Mouse (Mus musculus): ENCODE measurements around the gene Lrch1. TPM values are rescaled to one million over a fixed set of nuclear protein-coding genes. Genes with fewer than 3 reads are reported as not detected.

Lrch1 gene
- polyA plus RNA-seq, 1 experiment from 2014 or later: 4.2 TPM

DNA sequence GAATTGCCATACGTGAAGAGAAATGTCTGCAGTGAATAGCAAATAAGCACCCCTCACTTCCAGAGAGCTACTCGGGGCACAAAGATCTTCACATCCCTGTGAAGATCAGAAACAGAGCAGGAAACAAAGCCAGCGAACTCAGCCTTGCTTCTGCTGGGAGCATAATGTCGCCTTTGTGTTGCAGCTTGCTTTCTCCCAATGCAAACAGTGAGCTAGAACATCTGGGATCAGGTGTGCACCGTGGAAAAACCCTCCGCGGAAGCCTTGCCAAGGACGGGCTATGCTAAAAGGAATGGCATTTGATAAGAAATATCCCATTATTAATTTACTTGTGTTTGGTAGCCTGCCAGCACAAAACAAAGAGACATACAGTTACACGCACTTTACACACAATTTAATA is 95.8 kb downstream of the Lrch1 start:
- Histone ChIP-seq H3K4me3 (ENCODE audit: low read depth, low read length) (no peak overlapping the region), H3K4me1 (replicated peaks; ENCODE audit: control insufficient read depth, insufficient read depth, low read length) (no peaks in the 10 kb centered on the region), H3K36me3 (ENCODE audit: control insufficient read depth, insufficient read depth) (peaks cover 9% of the 10 kb centered on the region), H3K9me3 (ENCODE audit: control insufficient read depth) (no peaks in the 10 kb centered on the region), H3K4me2 (replicated peaks; ENCODE audit: low read depth) (no peak overlapping the region), H3K9ac (ENCODE audit: low read depth, low read length) (no peak overlapping the region), H3K27me3 (replicated peaks; ENCODE audit: control insufficient read depth, insufficient read depth, low read length) (no peaks in the 10 kb centered on the region), H3K27ac (ENCODE audit: low read depth, low read length) (no peak overlapping the region)
- 48% methylated on average over 9 of the region's 9 CpGs for WGBS
- ATAC-seq: no peak
- TF ChIP-seq CTCF (IDR thresholded peaks at IDR 0.05; ENCODE audit: low read depth): no peak

DNA sequence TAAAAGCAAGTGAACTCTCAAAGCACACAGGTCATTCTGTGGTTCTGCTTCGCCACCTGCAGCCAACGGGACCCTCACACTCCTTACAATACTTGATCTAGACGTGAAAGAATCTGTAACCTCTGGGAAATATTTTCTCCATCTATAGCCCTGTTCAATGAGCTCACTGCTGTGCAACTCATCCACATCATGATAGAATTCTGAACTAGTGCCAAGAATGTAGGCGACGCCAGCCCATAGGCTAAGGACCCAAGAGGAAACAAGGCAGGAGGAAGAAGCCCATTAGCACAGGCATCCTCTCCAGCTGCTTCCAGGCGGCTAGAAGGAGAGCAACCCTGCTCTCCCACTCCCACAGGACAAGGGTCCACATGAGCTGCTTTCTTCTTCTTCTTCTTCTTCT is 98.7 kb downstream of the Lrch1 start:
- Histone ChIP-seq H3K36me3 (ENCODE audit: control insufficient read depth, insufficient read depth) (no peaks in the 10 kb centered on the region), H3K4me2 (replicated peaks; ENCODE audit: low read depth) (no peak overlapping the region), H3K9ac (ENCODE audit: low read depth, low read length) (no peak overlapping the region), H3K27ac (ENCODE audit: low read depth, low read length) (no peak overlapping the region), H3K27me3 (replicated peaks; ENCODE audit: control insufficient read depth, insufficient read depth, low read length) (no peaks in the 10 kb centered on the region), H3K4me1 (replicated peaks; ENCODE audit: control insufficient read depth, insufficient read depth, low read length) (no peaks in the 10 kb centered on the region), H3K9me3 (ENCODE audit: control insufficient read depth) (no peaks in the 10 kb centered on the region), H3K4me3 (ENCODE audit: low read depth, low read length) (no peak overlapping the region)
- no peak for ATAC-seq
- no peak for TF ChIP-seq CTCF (IDR thresholded peaks at IDR 0.05; ENCODE audit: low read depth)
- 58% methylated on average over 6 of the region's 6 CpGs for WGBS

DNA sequence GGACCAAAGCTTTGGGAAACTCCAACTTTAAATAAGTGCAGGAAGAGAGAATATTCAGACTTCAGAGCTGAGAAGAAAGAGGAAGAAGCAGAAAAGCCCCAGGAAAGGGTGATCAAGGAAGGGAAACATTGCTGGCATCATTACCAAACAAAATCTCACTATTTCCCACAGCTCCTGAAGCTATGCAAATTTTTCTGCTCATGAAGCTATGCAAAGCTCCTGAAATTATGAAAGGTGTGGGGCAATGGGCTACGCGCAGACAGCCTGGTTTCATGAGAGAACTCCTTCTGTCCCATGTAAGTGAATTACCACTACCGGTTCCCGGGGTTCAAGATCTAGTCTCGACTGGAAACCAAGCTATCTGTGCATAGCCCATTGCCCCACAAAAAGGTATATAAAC is 99.5 kb downstream of the Lrch1 start:
- Histone ChIP-seq H3K4me2 (replicated peaks; ENCODE audit: low read depth) (no peak overlapping the region), H3K36me3 (ENCODE audit: control insufficient read depth, insufficient read depth) (no peaks in the 10 kb centered on the region), H3K9me3 (ENCODE audit: control insufficient read depth) (no peaks in the 10 kb centered on the region), H3K9ac (ENCODE audit: low read depth, low read length) (no peak overlapping the region), H3K4me3 (ENCODE audit: low read depth, low read length) (no peak overlapping the region), H3K4me1 (replicated peaks; ENCODE audit: control insufficient read depth, insufficient read depth, low read length) (no peaks in the 10 kb centered on the region), H3K27ac (ENCODE audit: low read depth, low read length) (no peak overlapping the region), H3K27me3 (replicated peaks; ENCODE audit: control insufficient read depth, insufficient read depth, low read length) (no peaks in the 10 kb centered on the region)
- no peak for ATAC-seq
- 93% methylated on average over 5 of the region's 5 CpGs for WGBS
- TF ChIP-seq CTCF (IDR thresholded peaks at IDR 0.05; ENCODE audit: low read depth): no peak

DNA sequence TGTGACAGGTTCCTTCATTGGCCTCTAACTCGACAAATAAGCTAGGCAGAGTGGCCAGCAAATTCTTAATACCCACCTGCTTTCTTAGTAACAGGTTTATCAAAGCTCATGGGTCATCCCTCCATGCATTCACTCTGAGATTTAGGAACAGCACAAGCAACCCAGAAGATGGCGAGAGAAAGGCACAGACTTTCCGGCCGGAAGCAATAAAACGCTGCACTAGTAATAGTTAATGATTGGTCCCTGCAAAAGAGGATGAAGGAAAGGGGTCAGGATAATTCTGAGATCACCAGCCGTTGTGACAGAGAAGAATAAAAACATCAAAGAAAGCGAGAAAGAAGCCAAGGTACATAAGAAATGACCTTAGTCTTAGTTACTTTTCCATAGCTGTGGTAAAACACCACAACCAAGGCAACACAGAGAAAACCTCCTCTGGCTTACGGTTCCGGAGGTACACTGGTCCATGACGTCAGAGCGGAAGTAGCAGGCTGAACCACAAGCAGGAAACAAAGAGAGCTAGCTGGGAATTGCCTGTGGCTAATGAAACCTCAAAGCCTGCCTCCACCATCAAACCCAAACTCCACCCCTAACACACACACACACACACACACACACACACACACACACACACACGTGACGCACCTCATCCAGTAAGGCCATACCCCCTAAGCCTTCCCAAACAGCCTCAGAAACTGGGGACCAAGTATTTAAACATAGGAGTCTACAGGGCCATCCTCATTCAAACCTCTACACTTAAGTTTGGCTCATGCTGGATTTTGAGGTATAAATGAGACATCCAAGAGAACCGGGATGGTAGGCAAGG is 100.2 kb downstream of the Lrch1 start:
- Histone ChIP-seq H3K4me3 (ENCODE audit: low read depth, low read length) (no peak overlapping the region), H3K4me1 (replicated peaks; ENCODE audit: control insufficient read depth, insufficient read depth, low read length) (no peaks in the 10 kb centered on the region), H3K4me2 (replicated peaks; ENCODE audit: low read depth) (0 out of 2 replicates have a peak overlapping the region, but pooled peaks have one; percentile 21), H3K27ac (ENCODE audit: low read depth, low read length) (no peak overlapping the region), H3K9me3 (ENCODE audit: control insufficient read depth) (no peaks in the 10 kb centered on the region), H3K27me3 (replicated peaks; ENCODE audit: control insufficient read depth, insufficient read depth, low read length) (no peaks in the 10 kb centered on the region), H3K9ac (ENCODE audit: low read depth, low read length) (no peak overlapping the region), H3K36me3 (ENCODE audit: control insufficient read depth, insufficient read depth) (no peaks in the 10 kb centered on the region)
- TF ChIP-seq CTCF (IDR thresholded peaks at IDR 0.05; ENCODE audit: low read depth): no peak
- ATAC-seq: peak; percentile 53; the same call in 1 of the 2 replicates
- WGBS: 49% methylated on average over 14 of the region's 14 CpGs

DNA sequence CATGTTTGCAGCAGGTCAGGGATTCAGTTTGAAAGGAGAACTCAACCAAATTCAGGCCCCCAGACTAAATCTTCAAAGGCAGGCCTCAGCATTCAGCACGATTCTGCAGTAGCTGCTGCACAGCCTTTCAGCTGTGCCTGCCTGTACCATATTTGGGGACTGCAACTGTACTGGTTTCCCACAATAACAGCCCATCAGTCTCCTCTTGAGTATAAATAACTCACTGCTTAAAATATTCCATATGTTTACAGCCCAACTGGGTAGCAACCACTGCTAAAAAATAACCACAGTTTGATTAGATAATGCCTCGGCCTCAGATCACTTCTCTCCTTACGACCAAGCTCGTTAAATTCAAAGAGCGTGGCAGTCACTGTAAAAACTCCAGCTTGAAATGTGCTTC is 101.0 kb downstream of the Lrch1 start:
- 43% methylated on average over 5 of the region's 5 CpGs for WGBS
- Histone ChIP-seq H3K9me3 (ENCODE audit: control insufficient read depth) (no peaks in the 10 kb centered on the region), H3K9ac (ENCODE audit: low read depth, low read length) (no peak overlapping the region), H3K27ac (ENCODE audit: low read depth, low read length) (no peak overlapping the region), H3K36me3 (ENCODE audit: control insufficient read depth, insufficient read depth) (no peaks in the 10 kb centered on the region), H3K4me1 (replicated peaks; ENCODE audit: control insufficient read depth, insufficient read depth, low read length) (no peaks in the 10 kb centered on the region), H3K4me2 (replicated peaks; ENCODE audit: low read depth) (no peak overlapping the region), H3K27me3 (replicated peaks; ENCODE audit: control insufficient read depth, insufficient read depth, low read length) (no peaks in the 10 kb centered on the region), H3K4me3 (ENCODE audit: low read depth, low read length) (no peak overlapping the region)
- TF ChIP-seq CTCF (IDR thresholded peaks at IDR 0.05; ENCODE audit: low read depth): no peak
- ATAC-seq: no peak

DNA sequence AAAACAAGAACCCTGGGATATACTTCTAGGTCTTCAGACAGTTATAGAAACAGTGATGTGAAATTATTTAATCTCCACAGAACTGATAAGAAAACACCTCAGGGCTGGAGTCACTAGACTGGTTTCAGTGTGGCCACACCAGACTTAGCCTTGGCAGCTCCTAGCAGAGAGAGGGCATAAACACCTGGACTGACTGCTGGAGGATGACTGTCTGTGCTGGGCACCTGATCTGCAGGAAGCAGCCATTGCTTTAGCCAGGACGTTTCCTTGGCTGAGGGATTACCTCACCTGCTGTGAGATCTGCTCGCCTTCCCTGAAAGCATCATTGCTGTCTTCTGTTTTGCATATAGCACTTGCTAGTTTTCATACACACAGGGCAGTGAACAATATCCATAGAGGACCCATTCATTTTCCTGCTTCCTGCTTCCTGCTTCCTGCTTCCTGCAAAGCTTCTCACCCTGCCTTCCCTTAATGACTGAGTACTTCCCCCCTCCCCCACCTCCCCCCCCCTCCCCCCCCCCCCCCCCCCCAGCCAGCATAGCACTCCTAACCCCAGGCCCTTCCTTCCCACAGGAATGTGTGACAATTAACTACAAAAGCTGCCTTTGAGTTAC is 101.9 kb downstream of the Lrch1 start:
- Histone ChIP-seq H3K27ac (ENCODE audit: low read depth, low read length) (no peak overlapping the region), H3K36me3 (ENCODE audit: control insufficient read depth, insufficient read depth) (no peaks in the 10 kb centered on the region), H3K9ac (ENCODE audit: low read depth, low read length) (no peak overlapping the region), H3K27me3 (replicated peaks; ENCODE audit: control insufficient read depth, insufficient read depth, low read length) (no peaks in the 10 kb centered on the region), H3K4me3 (ENCODE audit: low read depth, low read length) (no peak overlapping the region), H3K4me2 (replicated peaks; ENCODE audit: low read depth) (no peak overlapping the region), H3K9me3 (ENCODE audit: control insufficient read depth) (no peaks in the 10 kb centered on the region), H3K4me1 (replicated peaks; ENCODE audit: control insufficient read depth, insufficient read depth, low read length) (0 out of 2 replicates have a peak, but pooled peaks cover 7% of the 10 kb centered on the region)
- WGBS: 11% methylated on average over 2 of the region's 2 CpGs
- peak; percentile 24 for ATAC-seq
- TF ChIP-seq CTCF (IDR thresholded peaks at IDR 0.05; ENCODE audit: low read depth): no peak

All from intestine, postnatal 0 days (tissue).